Mouse (Mus musculus) liver, embryonic 14.5 days (tissue): ENCODE data around the gene Gstm6.

Experiments used
- CTCF ChIP-seq: IDR thresholded peaks from 2 replicates; pipeline ENCODE4 v1.5.1; 2016; ENCODE audit warnings: antibody characterized with exemption, low read depth, control low read depth
- EP300 ChIP-seq: IDR thresholded peaks from 2 replicates; pipeline ENCODE4 v1.6.1; 2016; ENCODE audit warnings: antibody characterized with exemption, low read depth

DNA sequence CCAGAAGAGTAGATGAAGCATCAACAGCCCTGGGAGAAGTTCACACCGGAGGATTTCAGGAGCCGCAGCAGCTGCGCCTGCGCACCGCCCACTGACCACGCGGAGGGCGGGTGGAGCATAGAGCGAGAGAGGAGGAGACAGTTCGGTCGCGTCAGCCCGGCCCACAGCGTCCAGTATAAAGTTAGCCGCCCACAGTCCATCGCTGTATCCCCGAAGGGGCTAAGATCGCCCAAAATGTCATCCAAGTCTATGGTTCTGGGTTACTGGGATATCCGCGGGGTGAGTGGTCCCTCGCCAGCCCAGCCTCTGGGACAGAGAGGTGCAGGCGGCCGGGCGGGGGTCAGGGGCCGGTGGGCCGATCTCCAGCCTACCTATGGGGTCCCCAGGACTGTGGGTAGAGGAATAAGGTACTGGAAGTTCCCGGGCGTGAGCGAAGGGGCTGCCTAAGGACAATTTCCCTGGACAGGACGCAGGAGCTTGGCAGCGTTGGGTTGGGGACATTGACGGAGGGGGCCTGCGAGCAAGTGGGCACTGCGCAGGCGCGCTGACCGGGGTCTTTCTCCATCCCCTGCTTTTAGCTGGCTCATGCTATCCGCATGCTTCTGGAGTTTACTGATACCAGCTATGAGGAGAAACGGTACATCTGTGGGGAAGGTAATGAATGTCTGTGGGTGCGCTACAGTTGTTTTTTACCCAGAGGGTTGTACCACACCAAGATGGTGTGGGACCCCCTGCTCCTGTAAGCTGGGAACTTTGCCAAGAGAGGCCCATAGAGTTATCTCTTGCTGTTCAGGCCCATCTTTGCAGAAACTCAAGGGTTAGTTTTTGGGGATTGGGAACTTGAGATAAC lies 47.6 kb downstream of the Gstm6 start, which contains the start of gene Gstm5:
- TF ChIP-seq EP300 (peak; percentile 82), CTCF (no peak)
